Mouse (Mus musculus) spleen, adult 2 months (tissue): Measurements from ENCODE around the gene Ptpn12. TPM values are rescaled to one million over a fixed set of nuclear protein-coding genes. Genes with fewer than 3 reads are reported as not detected.

Experiments
- DNase-seq, 2 experiments: peaks; one replicate each; pipeline versions ENCODE4 v3.0.0 to v3.0.0-alpha.2; 2012 to 2021; ENCODE audit warnings: low spot score in 2 of 2, low read depth in 1 of 2
- H3K27ac ChIP-seq: fragments of 200-500 bp; 2 replicates; pipeline ENCODE4 v1.5.1; 2012; ENCODE audit warnings: low read length, inconsistent platforms; ENCODE audit not compliant: insufficient read depth
- H3K27me3 ChIP-seq: fragments of 200-500 bp; 2 replicates; pipeline ENCODE4 v1.6.1; 2012; ENCODE audit warnings: mild to moderate bottlenecking, moderate library complexity, low read length, inconsistent platforms; ENCODE audit not compliant: control insufficient read depth, insufficient read depth
- H3K36me3 ChIP-seq: fragments of 200-500 bp; 2 replicates; pipeline ENCODE4 v1.6.1; 2012; ENCODE audit warnings: mild to moderate bottlenecking, low read length, inconsistent platforms; ENCODE audit not compliant: control insufficient read depth, insufficient read depth
- H3K4me1 ChIP-seq: fragments of 200-500 bp; 2 replicates; pipeline ENCODE4 v1.6.1; 2011; ENCODE audit warnings: inconsistent platforms; ENCODE audit not compliant: control insufficient read depth, insufficient read depth, insufficient read length
- H3K4me3 ChIP-seq: fragments of 200-500 bp; 2 replicates; pipeline ENCODE4 v1.5.1; 2011; ENCODE audit warnings: mild to moderate bottlenecking, inconsistent platforms; ENCODE audit not compliant: insufficient read depth, insufficient read length; ENCODE audit errors: extremely low read depth
- CTCF ChIP-seq: fragments of 200-500 bp; IDR thresholded peaks from 2 replicates; pipeline ENCODE4 v1.5.1; 2011; ENCODE audit warnings: mild to moderate bottlenecking, inconsistent platforms; ENCODE audit not compliant: insufficient read depth, insufficient read length, insufficient replicate concordance; ENCODE audit errors: extremely low read depth
- POLR2A ChIP-seq: fragments of 200-500 bp; IDR thresholded peaks from 2 replicates; pipeline ENCODE4 v1.6.1; 2011; ENCODE audit warnings: low read depth, low read length, inconsistent platforms
- WGBS: fragments of 180-500 bp; shearing (Covaris S2); methylation state at CpG from one replicate; pipeline ENCODE4 v1.1.7; 2018; 5-methylcytosine and 5-hydroxymethylcytosine counted together
- polyA plus RNA-seq: library from polyadenylated mRNA; depleted of rRNA; stranded (reverse); fragments of >200 nt; gene quantifications from 2 replicates; pipeline ENCODE4 v1.2.3, GENCODE M21; 2012

The Ptpn12 gene
- polyA plus RNA-seq, 1 experiment: 23.2 TPM

DNA sequence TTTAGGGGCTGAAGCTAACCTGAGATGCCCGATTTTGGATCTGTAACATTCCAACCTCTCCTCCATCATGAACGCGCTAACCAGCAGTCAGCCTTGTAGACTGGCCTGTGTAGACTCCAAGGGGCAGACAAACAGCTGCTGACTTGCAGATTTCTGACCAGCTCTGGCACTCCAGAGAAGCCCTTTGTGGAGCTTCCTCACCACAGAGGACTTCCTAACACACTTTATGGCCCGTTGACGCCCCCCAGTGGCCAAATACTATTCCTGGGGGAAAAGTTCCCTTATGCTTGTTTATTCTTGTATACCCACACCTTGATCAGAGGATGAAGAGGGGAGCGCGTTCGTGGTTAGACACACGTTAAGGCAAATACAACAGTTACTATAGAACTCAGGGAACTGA lies 86.7 kb downstream of the Ptpn12 start:
- Histone ChIP-seq H3K4me3 (no peak overlapping the region), H3K27me3 (no peaks in the 10 kb centered on the region), H3K4me1 (peaks cover 7% of the 10 kb centered on the region; the same call in 1 of the 2 replicates), H3K36me3 (no peaks in the 10 kb centered on the region), H3K27ac (no peak overlapping the region)
- DNase-seq: peak; percentile 50 to 75
- peak; percentile 59; the same call in 1 of the 2 replicates for TF ChIP-seq CTCF
- no peak for TF ChIP-seq POLR2A
- 52% methylated on average over 9 of the region's 9 CpGs for WGBS

DNA sequence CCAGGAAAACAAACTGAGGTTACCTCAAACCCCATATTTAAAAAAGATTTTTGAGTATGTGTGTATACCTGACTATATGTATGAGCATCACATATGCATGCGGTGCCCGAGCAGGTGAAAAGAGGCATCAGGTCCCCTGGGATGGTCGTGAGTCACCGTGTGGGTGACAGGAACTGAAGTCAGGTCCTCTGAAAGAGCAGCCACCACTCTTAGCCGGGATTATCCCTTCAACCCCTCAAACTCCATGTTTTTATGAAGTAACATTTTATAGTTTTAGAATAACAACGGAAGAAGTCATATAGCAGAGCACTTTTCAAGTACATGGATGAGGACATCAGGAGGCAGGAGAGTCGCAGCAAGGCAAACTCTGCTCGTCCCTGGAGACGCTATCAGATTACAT lies 87.2 kb downstream of the Ptpn12 start:
- Histone ChIP-seq H3K36me3 (no peaks in the 10 kb centered on the region), H3K27me3 (no peaks in the 10 kb centered on the region), H3K27ac (no peak overlapping the region), H3K4me1 (peaks cover 7% of the 10 kb centered on the region; the same call in 1 of the 2 replicates), H3K4me3 (no peak overlapping the region)
- no peak for TF ChIP-seq POLR2A
- TF ChIP-seq CTCF: no peak
- DNase-seq: peak in 1 of 2 experiments; percentile 18
- WGBS: 66% methylated on average over 9 of the region's 9 CpGs

DNA sequence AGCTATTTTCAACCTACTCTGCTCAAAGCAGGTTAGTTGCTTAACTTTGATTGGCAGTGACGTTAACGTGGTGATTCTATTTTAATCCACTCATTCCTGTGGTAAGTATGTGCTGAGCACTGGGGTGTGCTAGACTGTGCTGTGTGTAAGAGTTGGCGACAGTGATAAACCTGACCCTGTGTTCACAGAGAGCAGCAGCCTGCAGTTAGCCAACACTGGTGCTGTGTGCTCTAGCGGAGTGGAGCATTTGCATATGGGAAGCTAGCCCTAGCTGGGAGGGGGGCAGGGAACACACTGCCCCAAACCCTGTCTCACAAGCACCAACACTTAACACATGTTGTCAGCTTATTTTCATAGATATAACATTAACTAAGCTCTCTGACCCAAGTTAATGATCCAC lies 87.8 kb downstream of the Ptpn12 start:
- peak overlapping the region; percentile 54 for H3K27ac ChIP-seq
- peak in 1 of 2 experiments; percentile 33 for DNase-seq
- peak overlapping the region; percentile 3; the same call in 1 of the 2 replicates for H3K4me3 ChIP-seq
- no peaks in the 10 kb centered on the region for H3K36me3 ChIP-seq
- TF ChIP-seq CTCF (no peak), POLR2A (no peak)
- H3K4me1 ChIP-seq: peaks cover 3% of the 10 kb centered on the region; the same call in 1 of the 2 replicates
- H3K27me3 ChIP-seq: no peaks in the 10 kb centered on the region
- WGBS: 5% methylated on average over 4 of the region's 4 CpGs

DNA sequence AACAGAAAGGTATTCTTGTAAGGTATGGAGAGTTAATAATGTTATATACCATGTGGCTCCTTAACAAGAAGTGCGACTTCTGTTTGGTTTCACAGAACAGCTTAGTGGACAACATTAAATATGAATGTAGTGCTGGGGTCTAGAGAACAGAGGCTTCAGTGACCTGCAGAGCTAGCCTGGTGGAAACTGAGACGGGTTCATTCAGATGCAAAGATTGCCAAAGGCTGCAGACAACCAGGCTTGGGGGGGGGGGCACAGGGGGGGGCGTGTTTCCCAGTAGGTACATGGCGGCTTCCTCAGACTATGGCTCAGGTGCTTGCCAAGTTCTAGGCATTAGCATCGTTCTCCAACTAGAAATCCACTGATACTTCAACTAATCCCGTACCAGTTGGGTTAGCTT lies 91.3 kb downstream of the Ptpn12 start:
- TF ChIP-seq CTCF (no peak), POLR2A (no peak)
- Histone ChIP-seq H3K27me3 (no peaks in the 10 kb centered on the region), H3K4me1 (peaks cover 3% of the 10 kb centered on the region; the same call in 1 of the 2 replicates), H3K36me3 (no peaks in the 10 kb centered on the region; the same call in 1 of the 2 replicates), H3K4me3 (no peak overlapping the region), H3K27ac (no peak overlapping the region)
- WGBS: 89% methylated on average over 6 of the region's 6 CpGs
- DNase-seq: no peak

DNA sequence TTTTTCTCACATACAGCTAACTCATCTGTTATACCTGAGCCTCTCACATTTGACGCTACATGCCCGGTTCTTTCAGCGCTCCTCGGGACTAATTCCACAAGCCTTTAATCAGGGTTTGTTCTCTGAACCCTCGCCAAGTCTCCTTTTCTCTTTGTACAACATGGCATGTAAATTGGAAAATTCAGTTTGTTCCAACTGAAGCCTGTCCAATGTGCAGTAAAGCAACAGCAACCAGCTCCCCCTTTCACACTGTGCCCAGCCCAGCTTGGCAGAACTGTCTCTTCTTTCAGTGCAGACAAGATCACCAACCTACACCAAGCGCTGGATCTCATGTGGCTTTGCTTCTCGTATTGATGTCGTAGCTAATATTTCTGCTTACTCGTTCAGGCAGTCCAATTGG lies 92.4 kb downstream of the Ptpn12 start:
- TF ChIP-seq POLR2A: no peak
- TF ChIP-seq CTCF: no peak
- no peak for DNase-seq
- H3K4me3 ChIP-seq: no peak overlapping the region
- H3K36me3 ChIP-seq: no peaks in the 10 kb centered on the region; the same call in 1 of the 2 replicates
- H3K27ac ChIP-seq: no peak overlapping the region
- 96% methylated on average over 9 of the region's 9 CpGs for WGBS
- H3K27me3 ChIP-seq: no peaks in the 10 kb centered on the region
- H3K4me1 ChIP-seq: peaks cover 3% of the 10 kb centered on the region; the same call in 1 of the 2 replicates

DNA sequence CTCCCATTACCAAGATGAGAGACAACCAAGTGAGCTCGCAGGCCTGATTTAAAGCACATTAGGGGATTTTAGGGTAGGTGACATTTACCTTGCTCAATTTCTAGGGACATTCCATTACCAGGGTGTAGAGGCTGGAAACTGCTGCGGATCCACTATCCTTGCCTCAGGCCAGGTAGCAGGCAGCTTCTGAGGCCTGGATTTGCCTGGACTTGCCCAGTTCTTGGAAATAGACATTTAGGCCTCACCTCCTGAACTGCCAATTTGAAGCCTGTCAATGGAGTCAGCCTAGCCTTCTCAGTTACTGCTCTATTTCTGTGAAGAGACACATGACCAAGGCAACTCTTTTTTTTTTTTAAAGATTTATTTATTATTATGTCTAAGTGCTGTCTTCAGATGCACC lies 94.8 kb downstream of the Ptpn12 start:
- DNase-seq: no peak
- TF ChIP-seq CTCF: no peak
- TF ChIP-seq POLR2A: no peak
- H3K36me3 ChIP-seq: no peaks in the 10 kb centered on the region; the same call in 1 of the 2 replicates

DNA sequence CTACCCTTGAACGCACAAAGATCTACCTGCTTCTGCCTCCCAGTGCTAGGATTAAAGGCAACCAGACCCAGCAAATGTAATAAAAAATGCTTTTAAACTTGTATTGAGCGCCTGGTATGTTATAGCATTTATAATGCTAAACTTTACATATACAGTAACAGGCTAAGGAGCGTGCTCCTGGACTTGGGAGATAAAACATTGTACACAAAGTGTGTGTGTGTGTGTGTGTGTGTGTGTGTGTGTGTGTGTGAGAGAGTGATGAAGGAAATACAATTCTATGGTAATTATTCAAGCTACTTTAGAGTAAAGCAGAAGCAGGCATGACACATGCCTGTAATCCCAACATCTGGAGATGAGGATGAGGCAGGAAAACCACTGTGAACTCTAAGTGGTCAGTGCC lies 99.4 kb downstream of the Ptpn12 start, which contains the start of gene Rsbn1l:
Gene Rsbn1l (minus strand): TSS at position 101 of the 400 bp plus-strand sequence.
- Histone ChIP-seq H3K36me3 (no peaks in the 10 kb centered on the region; the same call in 1 of the 2 replicates), H3K4me3 (peak within 1 kb of the TSS; percentile 6; the same call in 1 of the 2 replicates), H3K27ac (peak within 1 kb of the TSS; percentile 79), H3K4me1 (peaks cover 19% of the 10 kb centered on the region), H3K27me3 (no peaks in the 10 kb centered on the region)
- TF ChIP-seq POLR2A: no peak
- no peak for TF ChIP-seq CTCF
- no peak for DNase-seq
- 92% methylated on average over 3 of the region's 3 CpGs for WGBS

More for the DNA sequence above, 94.8 kb downstream of the Ptpn12 start:
- 91% methylated on average over 2 of the region's 2 CpGs for WGBS
- Histone ChIP-seq H3K4me1 (peaks cover 3% of the 10 kb centered on the region; the same call in 1 of the 2 replicates), H3K27me3 (no peaks in the 10 kb centered on the region), H3K27ac (no peak overlapping the region), H3K4me3 (no peak overlapping the region)
